Mouse (Mus musculus) G1E (cell line): Measurements from ENCODE around the gene Syne3.

ENCODE experiments used
- CTCF ChIP-seq: IDR thresholded peaks from 2 replicates; pipeline ENCODE4 v1.5.1; 2012; ENCODE audit warnings: low read depth, low read length, inconsistent platforms, mixed read lengths
- POLR2AphosphoS5 ChIP-seq: IDR thresholded peaks from 2 replicates; pipeline ENCODE4 v1.6.1; 2012; ENCODE audit warnings: low read depth, low read length, inconsistent platforms; ENCODE audit not compliant: insufficient replicate concordance

- TF ChIP-seq CTCF (no peak), POLR2AphosphoS5 (no peak)
These were observed 85.6 kb downstream of the Syne3 start for GRCm38 (mm10) chr12:104923948-104924388.
